Mouse (Mus musculus) neural tube, embryonic 10.5 days (tissue): ENCODE data around the gene Stk11.
"Not testable (repeated sequence)": the region's sequence is repeated elsewhere in the genome, so short reads cannot be mapped to it uniquely, and the experiment has no call there.

Source experiments
- DNase-seq: peaks from one replicate; pipeline ENCODE4 v3.0.0-alpha.2; 2017; ENCODE audit warnings: low spot score; ENCODE audit errors: extremely low spot score

The Stk11 gene

DNA sequence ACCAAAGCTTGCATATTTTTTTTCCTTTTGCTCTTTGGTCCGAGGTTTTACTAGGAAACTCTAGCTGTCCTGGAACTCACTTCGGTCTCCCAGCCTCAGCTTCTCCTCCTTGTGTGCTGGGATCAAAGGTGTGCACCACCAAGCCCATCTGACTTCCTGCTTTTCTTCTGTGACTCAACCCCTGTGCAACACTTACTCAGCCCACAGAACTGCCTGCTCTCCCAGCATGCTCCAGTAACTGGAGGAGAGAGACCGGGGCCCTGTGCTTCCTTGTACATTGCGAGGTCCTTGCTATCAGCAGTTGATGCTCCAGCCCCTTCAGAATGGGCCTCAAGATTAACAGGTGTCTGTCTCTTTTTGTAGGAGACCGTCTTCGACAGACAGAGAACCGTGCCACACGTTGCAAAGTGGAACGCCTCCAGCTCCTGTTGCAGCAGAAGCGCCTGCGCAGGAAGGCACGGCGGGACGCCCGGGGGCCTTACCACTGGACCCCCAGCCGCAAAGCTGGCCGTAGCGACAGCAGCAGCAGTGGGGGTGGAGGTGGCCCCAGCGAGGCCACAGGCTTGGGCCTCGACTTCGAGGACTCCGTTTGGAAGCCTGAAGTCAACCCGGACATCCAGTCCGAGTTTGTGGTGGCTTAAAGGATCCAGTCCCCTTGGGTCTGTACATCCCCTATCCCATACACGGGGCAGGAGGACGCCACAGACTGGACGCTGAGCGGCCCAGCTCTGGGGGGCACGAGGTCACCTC, 40.6 kb downstream of the Stk11 start:
- no peak for DNase-seq

DNA sequence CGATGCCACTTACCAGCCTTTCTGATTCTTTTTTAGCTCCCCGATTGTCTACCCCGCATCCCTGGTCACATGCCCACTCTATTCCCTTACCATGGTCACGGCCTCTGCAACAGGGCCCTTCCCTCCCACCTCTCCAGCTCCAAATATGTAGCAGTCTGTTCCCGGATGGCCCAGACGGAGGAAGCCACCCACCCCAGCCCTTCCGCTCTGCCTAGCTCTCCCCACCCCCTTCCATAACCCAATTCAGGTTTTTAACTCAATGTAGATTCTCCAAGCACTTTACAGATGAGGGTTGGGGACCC, 41.1 kb downstream of the Stk11 start:
- no peak for DNase-seq

GRCm38 (mm10) chr10:80157141-80157929, 41.7 kb downstream of the Stk11 start:
- DNase-seq: no peak

DNA sequence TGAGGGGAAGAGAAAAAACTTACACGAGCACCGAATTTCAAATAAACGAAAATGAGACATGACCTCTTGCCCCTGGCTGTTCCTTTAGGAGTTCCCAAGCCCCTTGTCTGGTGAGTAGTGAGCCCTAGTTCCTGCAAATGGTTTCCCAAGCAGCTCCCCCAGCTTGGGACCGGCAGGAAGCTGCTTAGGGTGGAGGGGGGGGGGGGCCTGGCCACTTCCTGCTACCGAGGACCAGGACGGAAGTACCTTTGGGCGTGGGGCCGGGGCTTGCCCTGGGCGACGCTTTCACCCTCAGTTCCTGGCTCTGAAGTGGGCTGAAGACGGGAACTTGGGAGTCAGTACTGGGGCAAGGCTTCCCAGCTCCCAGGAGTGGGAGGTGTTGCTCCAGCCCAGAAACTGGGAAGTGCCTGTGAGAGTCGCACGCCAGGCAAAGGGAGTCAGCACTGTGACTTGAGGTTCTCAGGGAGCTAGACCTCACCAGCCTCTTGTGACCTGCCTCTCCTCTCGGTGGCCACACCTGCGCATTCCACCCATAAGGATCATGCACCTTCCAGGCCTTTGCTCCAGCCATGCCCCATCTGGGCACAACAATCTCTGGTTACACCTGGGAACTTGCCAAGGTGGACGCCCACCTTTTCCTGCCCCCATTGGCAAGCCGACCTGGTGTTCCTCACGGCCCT, 42.8 kb downstream of the Stk11 start:
- DNase-seq: peak; percentile 70

- DNase-seq: no peak
These were observed 43.5 kb downstream of the Stk11 start for GRCm38 (mm10) chr10:80159021-80159560.

DNA sequence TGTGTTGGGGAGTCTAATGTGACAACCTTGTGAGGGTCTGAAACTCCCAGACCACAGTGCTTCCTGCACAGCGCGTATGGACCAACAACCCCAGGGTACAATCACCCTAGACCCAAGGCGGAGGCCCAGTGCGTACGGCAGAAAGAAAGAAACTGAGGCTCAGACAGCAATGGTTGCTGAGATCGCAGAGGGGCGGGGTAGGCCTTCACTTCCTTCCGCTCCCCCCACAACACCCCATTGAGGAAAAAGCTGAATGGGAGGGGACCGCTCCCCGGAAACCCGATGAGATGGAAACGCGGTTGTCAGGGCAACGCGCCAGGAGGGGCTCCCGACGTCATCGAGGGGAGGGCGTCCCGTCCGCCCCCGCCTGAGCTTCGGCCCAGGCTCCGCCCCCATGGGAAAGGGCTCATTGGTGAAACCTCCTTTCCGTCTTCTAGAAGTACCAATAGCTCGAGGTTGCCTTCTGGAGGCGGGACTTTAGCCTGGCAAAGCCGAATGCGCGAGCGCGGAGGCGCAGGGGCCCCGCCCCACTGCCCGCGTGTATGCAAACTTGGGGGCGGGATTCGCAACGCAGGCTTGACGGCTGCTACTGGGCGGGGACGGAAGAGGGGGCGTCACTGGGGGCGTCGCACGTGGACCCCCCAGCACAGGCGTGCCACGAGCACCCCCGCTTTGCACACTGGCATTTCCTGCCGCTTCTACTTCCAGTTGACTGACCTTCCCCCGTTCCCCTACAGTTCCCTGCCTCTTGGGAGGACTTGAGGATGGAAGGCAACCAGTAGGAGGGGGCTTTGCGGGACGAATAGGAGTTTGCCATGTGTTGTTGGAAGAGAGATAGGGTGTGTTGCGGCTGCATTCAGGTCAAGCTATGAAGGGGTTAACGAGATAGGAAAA, 44.2 kb downstream of the Stk11 start:
- peak; percentile 95 for DNase-seq

DNA sequence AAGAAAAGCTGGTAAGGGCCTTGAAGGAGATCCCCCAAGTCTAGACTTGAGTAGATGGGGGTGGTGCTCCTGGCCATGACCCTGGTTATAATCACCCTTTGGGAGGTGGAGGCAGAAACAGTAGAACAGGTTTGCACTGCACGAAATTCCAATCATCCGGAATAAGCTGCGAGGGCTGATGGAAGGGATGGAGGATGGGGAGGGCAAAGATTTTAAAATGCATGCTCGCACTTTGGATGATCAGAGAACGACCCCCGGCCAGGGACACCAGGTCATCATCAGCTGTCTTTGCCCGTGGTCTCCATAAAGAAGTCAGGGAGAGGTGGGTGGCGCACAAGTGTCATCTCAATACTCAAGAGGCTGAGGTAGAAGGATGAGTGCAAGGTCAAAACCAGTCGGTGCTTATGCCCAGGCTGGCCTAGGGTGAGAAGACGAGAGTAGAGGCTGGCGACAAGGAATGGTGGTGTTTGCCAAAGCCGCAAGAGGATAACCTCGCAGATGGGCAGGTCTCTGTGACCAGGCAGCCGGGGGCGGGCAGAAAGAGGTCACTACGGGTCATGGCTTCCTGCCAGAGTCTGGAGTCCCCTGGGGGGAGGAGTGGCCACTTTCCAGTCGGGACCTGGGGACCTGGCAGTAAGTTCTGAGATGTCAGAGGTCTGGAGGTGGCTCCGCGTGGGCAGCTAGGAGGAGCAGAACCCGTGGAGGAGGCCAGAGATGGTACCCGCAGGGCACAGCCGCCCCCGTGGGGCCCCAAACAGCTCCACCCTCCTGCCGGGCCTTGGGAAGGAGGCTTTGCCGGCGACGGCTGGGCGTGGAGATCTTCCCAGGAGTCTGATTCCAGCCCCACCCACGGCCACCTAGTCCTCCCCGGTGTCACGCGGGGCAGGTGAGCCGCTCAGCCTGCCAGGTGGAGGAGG, 45.1 kb downstream of the Stk11 start:
- DNase-seq: peak; percentile 81

DNA sequence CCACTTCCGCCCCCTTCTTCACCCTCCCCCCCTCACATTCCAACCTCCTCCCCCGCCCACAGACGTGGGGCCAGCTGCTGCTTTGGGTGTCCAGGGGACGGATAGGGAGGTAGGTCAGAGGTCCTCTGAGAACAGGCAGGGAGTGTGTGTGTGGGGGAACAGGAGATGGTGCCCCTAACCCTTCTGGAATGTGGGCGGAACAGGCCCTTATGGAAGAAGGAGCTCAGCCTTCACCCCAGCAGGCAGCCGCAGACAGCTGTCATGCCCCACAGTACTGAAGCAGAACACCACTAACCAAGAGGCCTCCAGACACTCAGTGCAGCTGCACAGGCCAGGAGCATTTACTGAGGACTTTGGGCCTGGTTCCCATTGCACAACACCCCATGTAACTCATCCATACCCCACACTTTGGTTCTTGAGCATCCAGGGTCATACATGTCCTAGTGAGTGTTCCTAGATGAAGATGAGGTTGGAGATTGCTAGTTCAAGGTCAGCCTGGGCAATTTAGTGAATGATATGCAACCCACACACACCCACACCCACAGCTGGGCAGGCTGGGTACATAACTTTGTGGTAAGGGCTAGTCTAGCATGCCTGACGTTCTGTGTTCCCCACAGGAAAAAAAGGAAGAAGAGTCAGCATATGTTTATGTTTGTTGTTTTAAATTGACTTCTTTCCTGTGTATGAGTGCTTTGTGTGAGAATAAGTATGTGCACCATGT, 46.1 kb downstream of the Stk11 start:
- DNase-seq: peak; percentile 68

GRCm38 (mm10) chr10:80162243-80162608, 46.6 kb downstream of the Stk11 start:
- DNase-seq: no peak

GRCm38 (mm10) chr10:80162716-80163299, 47.2 kb downstream of the Stk11 start:
- no peak for DNase-seq

- DNase-seq: no peak
These were observed 48.1 kb downstream of the Stk11 start for GRCm38 (mm10) chr10:80163721-80164120.

- no peak for DNase-seq
These were observed 48.8 kb downstream of the Stk11 start for GRCm38 (mm10) chr10:80164161-80164997.

DNA sequence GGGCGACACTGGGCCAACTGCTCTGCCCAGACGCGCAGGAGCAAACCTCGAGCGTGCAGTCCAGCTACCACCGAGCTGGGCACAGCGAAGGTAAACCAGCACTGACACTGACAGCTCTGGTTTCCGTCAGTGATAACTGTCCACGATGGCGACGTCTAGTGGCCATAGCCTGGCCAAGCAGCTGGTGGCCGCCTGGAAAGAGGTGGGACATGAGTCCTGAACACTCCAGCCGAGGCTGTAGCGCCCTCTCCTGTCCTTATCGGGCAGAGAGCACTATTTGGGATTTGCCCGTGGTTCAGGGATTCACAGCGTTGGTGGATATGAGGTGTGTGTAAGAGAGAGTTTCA, 49.4 kb downstream of the Stk11 start:
- DNase-seq: peak; percentile 96

DNA sequence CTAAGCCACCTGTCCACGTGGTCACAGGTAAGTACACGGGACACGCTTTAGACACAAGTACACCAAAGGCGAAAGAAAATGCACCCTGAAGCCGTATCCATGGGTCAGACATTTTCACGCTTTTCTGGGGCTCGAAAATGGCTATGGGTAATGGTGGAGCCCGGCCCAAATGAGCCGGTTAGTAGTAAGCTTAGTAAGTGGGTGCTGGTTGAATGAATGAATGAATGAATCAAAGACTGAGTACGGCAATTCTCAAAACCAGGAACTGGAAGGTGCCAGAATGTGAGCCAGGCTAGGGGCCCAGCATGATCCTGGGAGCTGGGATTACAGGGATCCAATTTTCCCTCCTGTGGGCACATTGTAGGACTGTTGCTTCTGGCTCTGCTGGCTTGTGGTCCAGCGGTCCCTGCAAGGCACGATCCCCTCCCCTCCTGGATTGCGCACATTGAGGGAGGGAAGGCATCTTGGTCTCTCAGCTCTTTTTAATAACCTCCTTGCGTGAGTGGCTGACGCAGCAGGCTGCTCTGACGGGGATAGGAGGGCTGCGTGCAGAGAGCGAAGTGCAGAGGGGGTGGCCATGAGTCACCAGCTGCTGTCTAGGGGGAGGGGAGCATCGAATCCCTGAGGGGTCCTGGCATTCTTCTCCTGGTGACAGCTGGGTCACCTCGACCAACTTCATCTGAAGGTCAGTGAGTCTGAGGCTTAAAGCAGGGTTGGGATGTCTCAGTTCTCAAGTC, 50.0 kb downstream of the Stk11 start, which contains the start of gene Cirbp:
Cirbp (plus strand) TSS at position 594 of the 737 bp plus-strand sequence.
- DNase-seq: no peak

GRCm38 (mm10) chr10:80166136-80166535, 50.5 kb downstream of the Stk11 start:
- DNase-seq: not testable (repeated sequence)

GRCm38 (mm10) chr10:80167460-80168037, 51.9 kb downstream of the Stk11 start:
- peak; percentile 99 for DNase-seq

DNA sequence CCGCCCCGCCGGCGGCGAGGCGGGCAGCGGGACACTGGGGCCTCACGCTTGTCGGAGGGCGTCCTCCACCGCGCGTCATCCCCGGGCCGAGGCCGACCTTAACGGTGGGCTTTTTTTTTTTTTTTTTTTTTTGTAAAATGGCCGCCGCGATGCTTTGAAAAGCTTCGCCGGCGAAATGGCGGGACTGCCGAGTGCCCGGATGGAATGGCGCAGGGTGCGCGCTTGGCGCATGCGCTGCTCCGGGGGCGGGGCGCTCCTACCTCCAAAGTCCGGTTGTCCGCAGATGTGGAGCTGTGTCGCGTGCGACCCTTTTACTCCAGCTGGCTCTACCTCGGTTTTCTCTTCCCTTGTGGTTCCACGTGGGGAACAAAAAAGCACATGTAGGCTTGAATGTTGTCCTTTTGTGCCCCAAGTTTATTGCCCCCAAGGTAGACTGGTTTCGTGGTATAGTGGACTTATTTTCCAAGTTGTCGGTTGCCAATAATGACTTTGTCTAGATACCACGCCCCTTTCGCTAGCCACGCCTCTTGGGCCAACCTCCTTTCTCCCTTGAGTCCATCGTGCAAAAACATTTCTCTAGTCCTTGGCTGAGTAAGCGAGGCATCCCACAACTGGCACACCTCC, 52.5 kb downstream of the Stk11 start:
- DNase-seq: peak; percentile 98
